Mouse (Mus musculus) monocyte, adult 59 days (primary cell): ENCODE measurements around the gene Bst2. TPM values are rescaled to one million over a fixed set of nuclear protein-coding genes. Genes with fewer than 3 reads are reported as not detected.

Experiments
- total RNA-seq, 2 experiments: library from RNA; stranded (reverse); gene quantifications; one replicate each; pipeline ENCODE4 v1.2.4; 2023

The Bst2 gene
- 10 to 100 TPM; 79.0 to 83.2 TPM for total RNA-seq

GRCm38 (mm10) chr8:71537028-71537867 lies at the start of gene Bst2:
Gene Bst2, minus strand, starts transcription at chr8:71537456.

GRCm38 (mm10) chr8:71568387-71568937 lies 31.2 kb upstream of the Bst2 start, which contains the start of gene Slc27a1:
Gene Slc27a1, plus strand, starts transcription at chr8:71568882.

GRCm38 (mm10) chr8:71566501-71566900 lies 29.2 kb upstream of the Bst2 start, which contains the start of gene Nxnl1:
Gene Nxnl1, minus strand, starts transcription at chr8:71566601.

GRCm38 (mm10) chr8:71558071-71558957 lies 21.1 kb upstream of the Bst2 start, which contains the start of gene Tmem221:
Gene Tmem221, minus strand, starts transcription at chr8:71558871.

GRCm38 (mm10) chr8:71542632-71543343 lies 5.5 kb upstream of the Bst2 start, which contains the start of gene Mvb12a:
Gene Mvb12a, plus strand, starts transcription at chr8:71542922.

GRCm38 (mm10) chr8:71525226-71526050 lies 11.8 kb downstream of the Bst2 start, which contains the start of gene Ccdc194:
Gene Ccdc194, minus strand, starts transcription at chr8:71525711.

GRCm38 (mm10) chr8:71511644-71512043 lies 25.6 kb downstream of the Bst2 start, which contains the start of gene Plvap:
Gene Plvap, minus strand, starts transcription at chr8:71511752.

GRCm38 (mm10) chr8:71487691-71488445 lies 49.4 kb downstream of the Bst2 start, which contains the start of gene Gtpbp3:
Gene Gtpbp3, plus strand, starts transcription at chr8:71488103.

GRCm38 (mm10) chr8:71485142-71486135 lies 51.8 kb downstream of the Bst2 start, which contains the start of gene Ano8:
Gene Ano8, minus strand, starts transcription at chr8:71485963.

Other genes starting within 250 kb of the Bst2 start
- gene Use1, start 170.6 kb downstream of the Bst2 start, total RNA-seq: 100 to 1,000 TPM; 219 to 241 TPM
- 10 to 100 TPM; 16.6 to 25.2 TPM for gene Ocel1, start 166.2 kb downstream of the Bst2 start, total RNA-seq
- gene Nr2f6, start 155.5 kb downstream of the Bst2 start, total RNA-seq: 10 to 100 TPM; 27.3 to 30.2 TPM
- gene Ushbp1, start 141.7 kb downstream of the Bst2 start, total RNA-seq: 1 to 10 TPM; 2.0 to 3.8 TPM
- gene Babam1, start 140.6 kb downstream of the Bst2 start, total RNA-seq: 10 to 100 TPM; 63.3 to 81.3 TPM
- gene Ankle1, start 131.4 kb downstream of the Bst2 start, total RNA-seq: under 1 TPM in 1 of 2 experiments, not detected in 1; 0.43 TPM
- 1 to 10 TPM; 6.3 to 8.4 TPM for gene Abhd8, start 73.8 kb downstream of the Bst2 start, total RNA-seq
- 10 to 100 TPM; 33.8 to 34.0 TPM for gene Mrpl34, start 72.5 kb downstream of the Bst2 start, total RNA-seq
- gene Dda1, start 68.3 kb downstream of the Bst2 start, total RNA-seq: 10 to 100 TPM; 76.1 to 77.5 TPM
- gene Ano8, start 51.5 kb downstream of the Bst2 start, total RNA-seq: 10 to 100 TPM in 1 of 2 experiments, 1 to 10 TPM in 1; 8.5 to 10.6 TPM
- 10 to 100 TPM; 11.0 to 14.0 TPM for gene Gtpbp3, start 49.4 kb downstream of the Bst2 start, total RNA-seq
- under 1 TPM; 0.39 to 0.52 TPM for gene Plvap, start 25.7 kb downstream of the Bst2 start, total RNA-seq
- not detected for gene Ccdc194, start 11.7 kb downstream of the Bst2 start, total RNA-seq
- gene Mvb12a, start 5.5 kb upstream of the Bst2 start, total RNA-seq: 10 to 100 TPM; 36.8 to 45.1 TPM
- gene Tmem221, start 21.4 kb upstream of the Bst2 start, total RNA-seq: 1 to 10 TPM; 1.2 to 2.1 TPM
- gene Nxnl1, start 29.1 kb upstream of the Bst2 start, total RNA-seq: not detected
- 1 to 10 TPM; 3.9 to 5.8 TPM for gene Slc27a1, start 31.4 kb upstream of the Bst2 start, total RNA-seq
- gene Pgls, start 54.7 kb upstream of the Bst2 start, total RNA-seq: 10 to 100 TPM; 84.7 to 86.7 TPM
- gene Fam129c, start 60.2 kb upstream of the Bst2 start, total RNA-seq: 1 to 10 TPM; 4.3 to 6.5 TPM
- 100 to 1,000 TPM; 129 to 131 TPM for gene Colgalt1, start 73.5 kb upstream of the Bst2 start, total RNA-seq
- 1 to 10 TPM; 1.1 to 1.3 TPM for gene Unc13a, start 134.3 kb upstream of the Bst2 start, total RNA-seq
- gene Jak3, start 138.8 kb upstream of the Bst2 start, total RNA-seq: 10 to 100 TPM; 32.0 to 37.6 TPM
- gene Insl3, start 151.8 kb upstream of the Bst2 start, total RNA-seq: 10 to 100 TPM; 11.5 to 14.2 TPM
- gene B3gnt3, start 164.3 kb upstream of the Bst2 start, total RNA-seq: under 1 TPM; 0.61 to 0.66 TPM
- gene Fcho1, start 188.3 kb upstream of the Bst2 start, total RNA-seq: 10 to 100 TPM; 21.1 to 26.8 TPM